Mouse (Mus musculus) stomach, postnatal 0 days (tissue): ENCODE results near the gene Fbxl4.

Source experiments
- CTCF ChIP-seq: IDR thresholded peaks from 2 replicates; pipeline ENCODE4 v1.5.1; 2016; ENCODE audit warnings: antibody characterized with exemption, low read depth, mild to moderate bottlenecking, moderate library complexity
- EP300 ChIP-seq: optimal IDR thresholded peaks from 2 replicates; pipeline ENCODE3; 2016; ENCODE audit warnings: antibody characterized with exemption

- no peak for TF ChIP-seq CTCF
- TF ChIP-seq EP300: no peak
Observed at GRCm38 (mm10) chr4:22428150-22428549, 70.8 kb downstream of the Fbxl4 start.
